Mouse (Mus musculus): ENCODE measurements around the gene Syncrip.
"Not testable (repeated sequence)": the region's sequence is repeated elsewhere in the genome, so short reads cannot be mapped to it uniquely, and the experiment has no call there.

Syncrip gene

GRCm38 (mm10) chr9:88481791-88482160 is 598 bp downstream of the Syncrip start:
- no peak for DNase-seq (ENCODE audit: low spot score)

DNA sequence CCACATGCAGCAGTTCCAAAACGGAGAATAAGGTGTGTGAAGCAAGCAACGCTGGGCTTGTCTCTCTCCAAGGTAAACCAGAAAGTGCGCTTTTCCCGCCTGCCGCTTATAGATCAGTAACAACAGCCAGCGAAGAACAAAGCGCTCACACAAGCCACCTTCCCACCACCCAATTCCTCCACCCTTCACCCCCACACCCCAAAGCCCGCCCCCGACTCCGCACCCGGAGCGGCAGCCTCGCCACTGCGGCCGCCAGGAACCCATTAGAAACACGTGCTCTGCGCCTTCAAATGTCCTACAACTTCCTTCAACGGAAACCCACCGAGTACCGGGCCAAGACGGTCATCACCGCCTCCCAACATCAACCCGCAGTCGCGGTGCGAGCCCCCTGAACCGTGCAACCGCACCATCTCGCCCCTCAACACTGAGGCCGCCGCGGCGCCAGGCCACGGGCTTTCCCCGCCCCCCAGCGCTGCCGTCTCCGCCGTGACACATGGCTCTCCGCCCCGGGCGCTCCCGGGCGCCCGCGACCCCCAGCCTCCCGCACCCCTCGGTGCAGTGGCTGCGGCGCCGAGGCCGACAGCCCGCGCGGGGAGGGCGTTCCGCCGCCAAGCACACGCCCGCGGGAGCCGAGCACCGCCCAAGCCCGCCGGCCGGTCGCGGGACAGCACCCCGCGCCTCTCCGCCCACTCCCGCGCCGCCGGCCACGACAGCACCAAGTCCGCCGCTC is 1.1 kb downstream of the Syncrip start:
- peak; percentile 53 for DNase-seq (ENCODE audit: low spot score)

GRCm38 (mm10) chr9:88480120-88480519 is 2.3 kb downstream of the Syncrip start:
- no peak for DNase-seq (ENCODE audit: low spot score)

GRCm38 (mm10) chr9:88476138-88476537 is 6.2 kb downstream of the Syncrip start:
- no peak for DNase-seq (ENCODE audit: low spot score)

DNA sequence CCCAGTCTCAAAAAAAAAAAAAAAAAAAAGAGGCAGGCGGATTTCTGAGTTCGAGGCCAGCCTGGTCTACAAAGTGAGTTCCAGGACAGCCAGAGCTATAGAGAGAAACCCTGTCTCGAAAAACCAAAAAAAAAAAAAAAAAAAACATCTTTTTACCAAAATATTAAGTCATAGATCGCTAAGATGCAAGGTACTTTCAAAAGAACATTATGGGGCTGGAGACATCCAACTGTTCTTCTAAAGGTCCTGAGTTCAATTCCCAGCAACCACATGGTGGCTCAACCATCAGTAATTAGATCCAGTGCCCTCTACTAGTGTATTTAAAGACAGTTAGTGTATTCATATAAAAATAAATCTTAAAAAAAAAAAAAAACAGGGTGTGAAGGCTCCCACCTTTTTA is 21.4 kb downstream of the Syncrip start:
- DNase-seq (ENCODE audit: low spot score): not testable (repeated sequence)

DNA sequence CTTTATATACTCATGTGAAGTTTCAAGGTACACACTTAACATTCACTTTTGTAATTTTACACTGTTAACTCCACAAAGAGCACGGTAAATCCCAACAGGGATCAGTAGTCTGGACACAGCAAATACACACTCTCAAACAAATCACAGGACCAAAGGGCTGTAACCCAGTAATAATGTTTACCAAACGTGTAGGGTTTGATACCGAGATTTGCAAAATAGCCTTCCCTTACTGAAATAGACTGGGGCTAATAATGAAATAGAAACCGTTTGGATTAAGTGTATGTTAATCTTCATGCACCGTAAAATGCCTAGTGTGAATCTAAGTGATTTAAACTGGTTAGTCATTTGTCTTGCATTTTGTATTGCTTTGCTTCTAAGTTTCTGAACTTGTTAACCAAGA is 42.4 kb downstream of the Syncrip start:
- DNase-seq (ENCODE audit: low spot score): no peak

DNA sequence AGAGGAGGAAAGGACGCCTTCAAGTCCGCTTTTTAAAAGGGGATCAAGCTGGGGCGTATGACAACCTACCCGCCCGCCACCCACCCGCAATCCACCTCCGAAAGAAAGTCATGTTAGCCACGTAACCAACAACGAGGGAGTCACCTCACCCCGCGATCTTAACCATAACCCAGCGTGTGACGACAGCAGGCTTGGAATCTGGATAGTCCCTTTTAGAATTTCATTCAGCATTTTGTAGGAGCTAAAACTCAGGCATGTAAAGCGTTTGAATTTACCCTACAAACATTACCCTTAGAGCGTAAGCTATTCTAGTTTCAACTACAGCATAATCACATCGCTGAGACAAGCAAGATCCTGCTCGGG is 43.2 kb downstream of the Syncrip start:
- no peak for DNase-seq (ENCODE audit: low spot score)

GRCm38 (mm10) chr9:88438555-88439237 is 43.7 kb downstream of the Syncrip start, which contains the start of gene Snx14:
Gene Snx14, minus strand, starts transcription at chr9:88438958.
- peak; percentile 98 for DNase-seq (ENCODE audit: low spot score)

- no peak for DNase-seq (ENCODE audit: low spot score)
These were observed 44.2 kb downstream of the Syncrip start for GRCm38 (mm10) chr9:88438237-88438554.

DNA sequence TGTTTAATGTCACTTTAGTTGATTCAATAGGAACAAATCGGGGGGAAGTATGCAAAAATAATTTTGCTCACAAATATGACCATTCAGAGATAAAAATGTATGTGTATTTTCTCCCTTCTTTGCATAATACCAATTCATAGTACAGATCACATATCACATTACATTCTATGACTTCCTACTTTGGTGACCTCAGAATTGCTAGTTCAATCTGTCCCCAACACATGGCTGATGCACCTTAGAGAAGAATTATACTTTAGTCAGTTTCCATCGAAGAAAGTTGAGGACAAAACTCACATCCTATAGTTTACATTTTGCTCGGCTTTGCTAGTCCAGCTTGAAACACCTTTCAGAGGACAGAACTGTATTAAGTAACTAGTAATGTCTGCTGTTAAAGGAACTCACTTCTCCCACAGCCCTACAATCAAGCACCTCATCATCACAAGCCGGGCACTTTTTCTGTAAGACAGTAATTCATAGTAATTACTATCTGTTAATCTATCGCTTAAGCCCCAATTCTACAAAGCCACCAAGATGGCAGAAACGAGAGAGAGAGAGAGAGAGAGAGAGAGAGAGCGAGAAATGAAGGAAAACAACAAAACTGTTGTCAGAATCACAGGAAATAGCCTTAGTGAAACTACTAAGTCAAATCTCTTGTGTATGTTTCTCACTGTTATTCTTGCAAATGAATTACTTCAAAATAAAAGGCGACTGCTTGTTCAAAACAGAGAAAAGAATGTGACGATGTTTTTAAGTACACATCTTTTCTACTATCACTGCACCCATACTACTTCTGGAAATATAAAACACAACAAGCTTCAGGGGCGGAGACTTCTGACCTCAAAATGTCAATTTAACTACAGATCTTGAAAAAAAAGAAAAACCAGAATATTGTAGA is 44.8 kb downstream of the Syncrip start:
- DNase-seq (ENCODE audit: low spot score): no peak

DNA sequence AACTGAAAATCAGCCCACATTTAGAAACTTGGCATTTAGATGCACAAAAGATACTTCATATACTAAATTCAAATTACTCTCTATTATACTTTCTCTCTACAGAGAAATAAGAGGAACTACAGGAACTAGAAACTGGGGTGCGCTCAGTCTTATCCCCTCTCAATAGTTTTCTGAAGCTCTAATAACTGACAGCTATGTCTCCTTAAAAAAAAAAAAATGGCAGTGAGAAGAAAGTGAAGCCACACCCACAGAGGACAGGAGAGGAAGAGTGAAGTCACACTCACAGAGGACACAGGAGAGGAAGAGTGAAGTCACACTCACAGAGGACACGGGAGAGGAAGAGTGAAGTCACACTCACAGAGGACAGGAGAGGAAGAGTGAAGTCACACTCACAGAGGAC is 58.0 kb downstream of the Syncrip start:
- DNase-seq (ENCODE audit: low spot score): no peak

DNA sequence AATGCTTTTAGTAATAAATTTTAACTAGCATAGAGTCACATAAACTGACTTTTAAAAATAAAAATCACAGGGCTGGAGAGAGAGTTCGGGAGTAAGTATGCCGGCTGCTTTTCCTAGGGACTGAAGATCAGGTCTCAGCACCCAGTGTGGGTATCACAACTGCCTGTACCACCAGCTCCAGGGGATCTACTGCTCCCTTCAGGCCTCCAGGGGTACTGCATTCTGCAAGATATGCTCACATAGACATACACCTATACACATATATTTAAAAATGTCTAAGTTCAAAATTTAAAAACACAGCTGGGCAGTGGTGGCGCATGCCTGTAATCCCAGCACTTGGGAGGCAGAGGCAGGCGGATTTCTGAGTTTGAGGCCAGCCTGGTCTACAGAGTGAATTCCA is 59.9 kb downstream of the Syncrip start:
- DNase-seq (ENCODE audit: low spot score): no peak

- DNase-seq (ENCODE audit: low spot score): no peak
These were observed 65.6 kb downstream of the Syncrip start for GRCm38 (mm10) chr9:88416752-88417151.

- no peak for DNase-seq (ENCODE audit: low spot score)
These were observed 72.4 kb downstream of the Syncrip start for GRCm38 (mm10) chr9:88409978-88410377.

DNA sequence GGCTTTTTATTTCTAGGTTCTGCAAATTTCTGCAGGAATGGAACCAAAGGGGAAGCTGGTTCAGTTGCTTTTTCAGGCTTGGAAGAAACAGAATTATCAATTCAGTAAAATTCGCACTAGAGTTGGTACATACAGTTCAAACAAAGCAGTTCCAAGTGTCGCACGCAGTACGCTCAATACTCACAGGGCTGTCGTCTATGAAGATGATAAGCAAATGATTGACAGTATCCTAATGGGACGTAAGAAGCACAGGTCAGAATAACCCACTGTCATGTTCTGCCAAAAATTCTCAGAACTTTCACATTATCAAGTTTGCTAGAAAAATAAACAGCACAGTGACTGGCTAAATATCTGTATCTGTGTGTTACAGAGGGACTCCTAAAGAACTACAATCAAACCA is 77.9 kb downstream of the Syncrip start:
- no peak for DNase-seq (ENCODE audit: low spot score)

- DNase-seq (ENCODE audit: low spot score): no peak
These were observed 78.3 kb downstream of the Syncrip start for GRCm38 (mm10) chr9:88404088-88404487.

DNA sequence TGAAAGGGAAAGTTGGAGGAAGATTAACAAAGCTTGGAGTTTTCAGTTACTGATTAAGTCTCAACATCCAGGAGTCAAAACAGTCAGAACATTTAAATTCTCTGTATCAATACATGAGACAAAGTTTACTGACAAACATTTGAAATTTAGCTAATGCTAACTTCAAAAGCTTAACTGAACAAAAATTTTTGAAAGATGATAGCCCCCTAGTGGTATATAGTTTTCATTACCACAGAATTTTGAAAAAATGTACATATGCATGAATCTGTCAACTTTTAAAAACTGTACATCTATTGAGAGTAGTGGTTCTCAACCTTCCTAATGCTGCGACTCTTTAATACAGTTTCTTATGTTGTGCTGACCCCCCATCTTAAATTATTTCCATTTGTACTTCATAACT is 83.9 kb downstream of the Syncrip start:
- DNase-seq (ENCODE audit: low spot score): no peak
